Mouse (Mus musculus): ENCODE measurements around the gene A730049H05Rik. TPM values are rescaled to one million over a fixed set of nuclear protein-coding genes. Genes with fewer than 3 reads are reported as not detected.

The A730049H05Rik gene
- polyA plus RNA-seq, 3 experiments from 2014 or later: 0.27 TPM; not detected in 2

- no peak for ATAC-seq
Measured at GRCm38 (mm10) chr6:92829148-92829547, 12.9 kb downstream of the A730049H05Rik start.

GRCm38 (mm10) chr6:92831106-92831505 lies 14.8 kb downstream of the A730049H05Rik start:
- ATAC-seq: no peak

GRCm38 (mm10) chr6:92842000-92842399 lies 25.7 kb downstream of the A730049H05Rik start:
- no peak for ATAC-seq

GRCm38 (mm10) chr6:92843474-92843873 lies 27.2 kb downstream of the A730049H05Rik start:
- no peak for ATAC-seq

- no peak for ATAC-seq
Measured at GRCm38 (mm10) chr6:92845898-92846297, 29.6 kb downstream of the A730049H05Rik start.

GRCm38 (mm10) chr6:92846614-92847013 lies 30.3 kb downstream of the A730049H05Rik start:
- no peak for ATAC-seq

GRCm38 (mm10) chr6:92849208-92849607 lies 32.9 kb downstream of the A730049H05Rik start:
- no peak for ATAC-seq

- ATAC-seq: no peak
Measured at GRCm38 (mm10) chr6:92850250-92850649, 34.0 kb downstream of the A730049H05Rik start.

- ATAC-seq: no peak
Measured at GRCm38 (mm10) chr6:92854873-92855272, 38.6 kb downstream of the A730049H05Rik start.

GRCm38 (mm10) chr6:92857761-92858160 lies 41.5 kb downstream of the A730049H05Rik start:
- no peak for ATAC-seq

GRCm38 (mm10) chr6:92858721-92859510 lies 42.6 kb downstream of the A730049H05Rik start:
- no peak for ATAC-seq

- ATAC-seq: no peak
Measured at GRCm38 (mm10) chr6:92860285-92860912, 44.1 kb downstream of the A730049H05Rik start.

GRCm38 (mm10) chr6:92862599-92862998 lies 46.3 kb downstream of the A730049H05Rik start:
- ATAC-seq: no peak

- no peak for ATAC-seq
Measured at GRCm38 (mm10) chr6:92869089-92869581, 52.9 kb downstream of the A730049H05Rik start, which contains the start of gene Gm15737. Gm15737 (plus strand) TSS chr6:92869357.

- ATAC-seq: no peak
Measured at GRCm38 (mm10) chr6:92869582-92870219, 53.4 kb downstream of the A730049H05Rik start.

GRCm38 (mm10) chr6:92871813-92872212 lies 55.5 kb downstream of the A730049H05Rik start:
- ATAC-seq: no peak

- ATAC-seq: no peak
Measured at GRCm38 (mm10) chr6:92872766-92873165, 56.5 kb downstream of the A730049H05Rik start.

- no peak for ATAC-seq
Measured at GRCm38 (mm10) chr6:92874854-92875253, 58.6 kb downstream of the A730049H05Rik start.

GRCm38 (mm10) chr6:92875340-92875739 lies 59.1 kb downstream of the A730049H05Rik start:
- ATAC-seq: no peak

- ATAC-seq: no peak
Measured at GRCm38 (mm10) chr6:92876121-92876520, 59.8 kb downstream of the A730049H05Rik start.

- ATAC-seq: no peak
Measured at GRCm38 (mm10) chr6:92877236-92877635, 61.0 kb downstream of the A730049H05Rik start.

- ATAC-seq: no peak
Measured at GRCm38 (mm10) chr6:92878771-92879170, 62.5 kb downstream of the A730049H05Rik start.

GRCm38 (mm10) chr6:92879700-92880265 lies 63.5 kb downstream of the A730049H05Rik start:
- ATAC-seq: no peak
